Mouse (Mus musculus) layer of hippocampus, adult 8-10 months (tissue): ENCODE results near the gene Dhrs7b. TPM values are rescaled to one million over a fixed set of nuclear protein-coding genes. Genes with fewer than 3 reads are reported as not detected.
"Not testable (repeated sequence)": the region's sequence is repeated elsewhere in the genome, so short reads cannot be mapped to it uniquely, and the experiment has no call there.

Experiments used
- DNase-seq, 2 experiments: peaks; one replicate each; pipeline ENCODE4 v3.0.0; 2022; ENCODE audit warnings: low spot score in 2 of 2
- total RNA-seq, 4 experiments: library from RNA; stranded (reverse); gene quantifications; 2 replicates each; pipeline ENCODE4 v1.2.4; 2022

The Dhrs7b gene
- total RNA-seq, result 10 to 100 TPM; 26.3 to 27.9 (median 27.4) TPM

DNA sequence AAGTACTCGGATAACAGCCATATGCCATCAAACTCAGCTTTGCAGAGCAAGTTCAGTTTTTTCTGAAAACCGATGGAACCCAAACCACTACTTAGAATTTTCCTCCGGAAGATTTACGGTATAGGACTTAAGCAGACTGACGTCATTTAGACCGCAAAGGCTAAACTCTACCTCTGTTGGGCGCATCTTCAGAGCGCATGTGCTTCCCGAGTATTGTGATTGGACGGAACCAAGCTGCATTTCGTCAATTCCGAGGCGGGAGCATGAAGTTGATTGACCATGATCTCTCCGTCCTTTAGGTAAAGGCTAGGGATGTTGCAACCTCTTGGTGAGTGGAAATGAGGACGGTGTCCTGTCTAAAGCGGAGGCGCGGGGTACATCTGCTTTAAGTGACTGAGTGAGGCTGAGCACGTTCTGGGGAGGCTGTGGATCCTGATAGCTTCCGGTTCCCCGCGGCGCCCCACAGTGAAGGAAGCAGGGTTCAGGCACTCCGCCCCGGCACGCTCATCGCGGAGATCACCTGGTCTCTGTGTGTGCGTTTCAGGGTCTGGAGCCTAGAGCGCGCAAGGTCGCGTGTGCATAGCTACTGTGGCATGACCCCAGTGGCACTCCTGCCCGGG is at the start of gene Dhrs7b:
Gene Dhrs7b (plus strand): TSS at position 199 of the 620 bp plus-strand sequence.
- peak; percentile 90 to 91 for DNase-seq

DNA sequence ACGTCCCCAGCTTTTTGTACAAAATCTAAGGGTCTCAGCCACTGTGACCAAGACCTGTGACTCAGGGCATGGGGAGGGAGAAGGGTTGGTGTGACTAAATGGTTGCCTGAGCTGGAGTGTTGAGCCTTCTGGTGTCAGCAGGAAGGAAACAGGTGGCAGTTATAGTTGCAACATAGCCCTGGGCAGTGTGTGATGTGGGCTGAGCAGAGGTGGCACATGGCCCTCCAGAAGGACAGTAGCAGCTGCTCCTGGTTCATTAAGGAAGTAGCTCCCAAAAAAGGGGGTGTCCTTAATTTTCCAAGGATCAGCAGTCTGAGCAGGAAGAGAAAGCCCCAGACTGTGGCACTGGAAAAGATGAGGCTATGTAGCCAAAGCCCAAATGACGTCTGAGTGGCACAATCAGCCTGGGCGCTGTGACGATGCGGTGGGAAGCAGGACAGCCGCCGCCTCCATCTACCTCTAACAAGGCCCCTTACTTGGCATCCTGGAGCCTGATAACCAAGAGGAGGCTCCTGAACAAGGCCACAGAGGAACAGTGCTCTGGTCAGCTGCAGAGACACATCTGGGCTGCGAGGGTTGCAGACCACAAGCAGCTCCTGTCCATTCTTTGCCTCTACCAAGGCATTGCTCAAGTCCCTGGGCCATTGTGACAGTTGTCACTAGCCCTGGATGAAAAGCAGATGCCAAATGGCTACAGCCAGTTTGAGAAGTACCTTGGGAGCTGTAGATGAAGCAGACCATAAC is 46.1 kb upstream of the Dhrs7b start:
- no peak for DNase-seq

DNA sequence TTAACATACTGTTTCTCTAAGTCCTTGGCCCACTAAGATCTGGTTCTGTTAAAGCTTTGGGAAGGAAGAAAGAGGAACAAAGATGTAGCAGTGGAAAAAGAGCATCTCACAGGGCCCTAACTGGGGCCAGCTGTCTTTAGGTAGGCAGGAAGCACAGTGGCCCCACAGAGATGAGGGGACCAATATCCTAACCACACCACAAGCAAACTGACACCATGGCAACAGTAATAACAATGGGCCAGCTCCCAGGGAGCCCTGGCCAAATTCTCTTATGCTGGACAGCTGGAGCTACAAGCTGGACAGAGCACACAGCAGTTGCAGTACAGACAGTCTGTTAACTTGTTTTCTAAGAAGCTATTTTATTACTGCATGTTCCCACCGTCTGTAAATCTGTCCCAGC is 42.8 kb upstream of the Dhrs7b start:
- DNase-seq, result peak in 1 of 2 experiments; percentile 20

DNA sequence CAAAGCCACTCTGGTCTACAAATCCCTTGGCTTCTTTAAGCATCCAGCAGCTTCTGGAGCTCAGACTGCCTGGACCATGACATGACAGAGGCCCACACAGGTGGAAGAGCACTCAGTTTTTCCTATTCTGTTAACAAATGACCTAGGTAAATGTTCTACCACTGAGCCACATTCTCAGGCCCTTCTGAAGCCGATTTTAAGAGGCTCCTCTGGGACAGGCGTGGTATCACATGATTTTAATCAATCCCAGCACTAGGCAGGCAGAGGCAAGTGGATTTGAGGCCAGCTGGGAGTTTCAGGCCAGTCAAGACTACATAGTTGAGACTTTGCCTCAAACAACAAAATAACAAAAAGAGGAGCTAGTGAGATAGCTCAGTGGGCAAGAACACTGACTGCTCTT is 40.0 kb upstream of the Dhrs7b start:
- DNase-seq, result no peak

DNA sequence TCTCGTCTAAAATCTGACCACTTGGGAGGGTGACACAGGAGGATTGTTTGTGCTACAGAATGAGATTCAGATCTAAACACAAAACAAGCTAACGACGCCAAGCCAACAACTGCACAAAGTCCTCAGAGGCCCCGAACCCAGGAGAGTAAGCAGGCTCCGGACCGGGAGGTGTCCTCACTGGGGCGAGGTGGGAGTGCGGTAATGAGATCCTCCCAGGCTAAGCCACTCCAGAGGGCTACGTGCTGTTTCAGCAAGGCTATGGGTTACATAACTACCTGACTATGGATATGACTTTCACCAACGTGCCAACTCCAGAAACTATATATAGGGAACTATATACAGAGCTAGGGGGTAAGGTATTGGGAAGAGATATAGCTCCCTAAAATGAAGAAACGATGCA is 34.1 kb upstream of the Dhrs7b start:
- DNase-seq, result no peak

DNA sequence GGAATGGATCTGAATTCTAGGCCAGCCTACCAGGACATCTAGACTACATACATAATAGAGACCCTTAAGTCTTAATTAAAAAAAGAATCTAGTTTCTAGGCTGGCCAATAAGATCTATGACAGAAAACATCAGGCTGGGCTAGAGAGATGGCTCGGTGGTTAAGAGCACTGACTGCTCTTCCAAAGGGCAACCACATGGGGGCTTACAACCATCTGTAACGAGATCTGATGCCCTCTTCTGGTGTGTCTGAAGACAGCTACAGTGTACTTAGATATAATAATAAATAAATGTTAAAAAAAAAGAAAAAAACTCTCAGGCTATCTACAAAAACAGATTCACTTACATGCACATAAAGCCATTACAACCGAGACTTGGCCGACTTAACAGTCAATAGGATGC is 30.5 kb upstream of the Dhrs7b start:
- DNase-seq, result no peak

DNA sequence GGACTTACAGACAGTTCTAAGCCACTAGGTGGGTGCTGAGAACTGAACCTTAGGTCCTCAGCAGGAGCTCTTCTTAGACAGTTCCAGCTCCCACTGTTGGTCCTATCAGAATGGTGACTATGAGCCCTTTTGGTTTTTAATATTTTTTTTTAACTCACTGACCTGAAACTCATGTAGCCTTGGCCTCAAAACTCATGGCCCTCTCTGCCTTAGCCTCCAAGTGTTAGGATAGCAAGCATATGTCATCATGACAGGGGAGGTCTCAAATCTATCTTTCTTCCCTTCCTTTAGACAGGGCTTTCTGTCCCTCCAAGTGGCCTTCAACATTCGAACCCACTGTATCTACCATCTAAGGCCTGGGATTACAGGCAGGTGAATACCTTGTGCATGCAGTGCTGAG is 29.5 kb upstream of the Dhrs7b start:
- no peak for DNase-seq

DNA sequence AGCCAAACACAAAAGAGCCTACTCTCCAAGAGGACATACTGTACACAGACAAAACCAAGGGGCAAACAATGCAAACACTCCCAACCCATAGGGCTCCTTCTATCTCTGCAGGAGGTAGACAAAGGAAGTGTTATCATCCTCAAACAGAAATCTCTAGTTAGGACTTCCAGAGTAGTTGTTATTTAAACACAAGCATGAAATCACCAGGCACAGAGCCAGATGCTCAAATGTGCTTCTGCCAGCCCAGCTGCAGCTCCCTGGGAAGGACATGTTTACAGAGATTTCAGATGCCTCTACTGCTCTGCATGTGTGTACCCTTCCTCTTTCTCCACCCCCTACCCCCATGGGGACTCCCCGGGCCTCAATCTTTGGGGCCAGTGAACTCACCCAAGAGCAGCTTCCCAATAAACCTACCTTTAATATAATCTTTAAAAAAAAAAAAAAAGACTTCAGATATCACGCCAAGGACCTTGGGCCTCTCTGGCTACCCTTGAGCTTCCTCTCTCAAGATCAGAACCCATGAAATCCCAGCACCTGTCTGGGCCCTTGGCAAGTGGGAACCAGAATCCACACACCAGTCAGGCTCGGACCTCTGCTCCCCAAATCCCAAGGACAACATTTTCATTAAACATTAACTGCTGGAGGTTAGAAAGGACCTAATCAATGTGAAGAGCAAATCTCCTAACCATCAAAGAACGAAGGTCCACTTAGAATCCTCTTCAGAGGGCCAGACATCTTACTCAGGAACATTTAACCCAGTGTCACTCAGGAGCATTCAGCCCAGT is 22.0 kb upstream of the Dhrs7b start:
- peak; percentile 42 to 64 for DNase-seq

DNA sequence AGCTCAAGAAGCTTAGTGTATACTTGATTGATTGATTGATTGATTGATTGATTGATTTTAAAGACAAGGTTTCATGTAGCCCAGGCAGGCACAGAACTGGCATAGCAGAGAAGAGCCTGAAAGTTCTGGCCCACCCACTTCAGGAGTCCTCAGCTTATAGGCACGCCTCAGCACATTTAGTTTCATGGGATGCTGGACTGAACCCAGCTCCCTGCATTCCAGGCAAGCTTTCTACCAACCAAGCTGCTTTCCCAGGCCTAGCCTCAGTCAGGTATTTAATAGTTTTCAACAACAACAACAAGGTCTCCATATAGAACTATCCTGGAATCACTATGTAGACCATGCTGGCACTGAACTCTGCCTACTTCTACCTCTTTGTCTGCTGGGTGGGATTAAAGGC is 20.9 kb upstream of the Dhrs7b start:
- DNase-seq, result no peak

DNA sequence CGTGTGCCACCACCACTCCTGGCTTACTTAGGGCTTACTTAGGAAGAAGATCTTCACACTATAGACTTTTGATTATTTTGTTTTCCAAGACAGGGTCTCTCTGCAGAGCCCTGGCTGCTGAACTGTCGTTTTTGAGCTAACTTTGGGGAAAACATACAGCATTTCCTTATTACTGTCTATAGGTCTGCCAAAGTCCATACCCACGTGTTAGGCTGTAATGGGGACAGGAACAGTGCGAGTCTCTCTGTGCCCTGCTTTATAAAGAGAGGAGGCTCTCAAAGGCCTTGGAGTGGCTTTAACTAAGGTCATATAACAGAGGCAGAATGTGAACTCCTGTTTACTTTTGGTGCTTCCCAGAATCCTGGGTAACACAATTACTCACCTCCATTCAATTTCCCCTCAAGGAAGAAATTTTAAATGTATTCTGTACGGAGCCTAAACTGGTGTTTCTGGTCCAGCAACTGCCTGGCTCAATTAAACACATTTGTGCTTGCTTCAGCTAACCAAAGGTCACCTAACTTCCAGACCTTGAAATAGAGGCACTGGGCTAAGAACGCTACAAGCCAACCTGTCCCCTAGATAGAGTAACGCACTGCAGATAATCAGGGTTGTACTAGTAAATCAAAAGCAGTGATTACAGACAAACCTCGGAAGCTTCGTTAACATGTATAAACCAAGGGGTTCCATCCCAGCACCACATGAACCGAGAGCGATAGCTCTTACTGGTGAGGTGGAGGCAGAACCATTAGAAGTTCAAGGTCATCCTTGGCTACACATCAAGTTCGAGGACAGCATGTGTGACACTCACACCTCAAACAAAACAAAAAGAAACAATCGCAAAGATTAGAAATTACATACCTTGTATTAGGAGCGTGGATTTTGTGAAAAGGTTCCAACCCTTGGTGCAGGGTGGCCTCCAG is 20.1 kb upstream of the Dhrs7b start:
- DNase-seq, result no peak

DNA sequence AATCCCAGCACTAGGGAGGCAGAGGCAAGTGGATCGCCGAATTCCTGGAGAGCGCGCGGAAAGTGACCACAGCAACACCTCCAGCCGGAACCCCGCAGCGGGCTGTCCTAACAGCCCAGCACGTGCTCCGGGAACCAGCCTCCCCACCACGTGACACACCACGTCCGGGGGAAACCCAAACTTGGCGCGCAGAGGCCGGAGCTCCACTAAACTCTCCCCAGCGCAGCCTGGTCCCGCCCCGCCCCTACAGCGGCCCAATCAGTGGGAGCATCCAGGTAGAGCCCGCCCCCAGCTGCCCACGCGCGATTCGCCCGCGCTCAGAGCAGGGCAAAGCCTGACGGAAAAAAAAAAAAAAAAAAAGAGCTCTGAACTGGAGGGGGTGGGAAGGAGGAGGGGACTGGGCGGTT is 19.4 kb upstream of the Dhrs7b start:
- peak; percentile 87 to 88 for DNase-seq

DNA sequence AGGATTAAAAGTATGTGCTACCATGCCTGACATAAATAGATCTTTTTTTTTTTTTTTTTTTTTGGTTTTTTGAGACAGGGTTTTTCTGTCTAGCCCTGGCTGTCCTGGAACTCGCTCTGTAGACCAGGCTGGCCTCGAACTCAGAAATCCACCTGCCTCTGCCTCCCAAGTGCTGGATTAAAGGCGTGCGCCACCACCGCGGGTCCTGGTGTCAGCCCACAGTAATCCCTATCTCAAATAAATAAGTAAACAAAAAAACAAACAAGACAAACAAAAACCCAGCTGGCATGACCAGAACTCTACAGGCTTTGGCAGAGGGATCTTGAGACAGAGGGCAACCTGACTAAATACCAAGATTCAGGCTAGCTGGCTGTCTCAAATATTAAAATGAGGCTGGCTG is 18.8 kb upstream of the Dhrs7b start, which contains the start of gene Shmt1:
Gene Shmt1 (minus strand): TSS at position 101 of the 400 bp plus-strand sequence.
- DNase-seq, result not testable (repeated sequence)

DNA sequence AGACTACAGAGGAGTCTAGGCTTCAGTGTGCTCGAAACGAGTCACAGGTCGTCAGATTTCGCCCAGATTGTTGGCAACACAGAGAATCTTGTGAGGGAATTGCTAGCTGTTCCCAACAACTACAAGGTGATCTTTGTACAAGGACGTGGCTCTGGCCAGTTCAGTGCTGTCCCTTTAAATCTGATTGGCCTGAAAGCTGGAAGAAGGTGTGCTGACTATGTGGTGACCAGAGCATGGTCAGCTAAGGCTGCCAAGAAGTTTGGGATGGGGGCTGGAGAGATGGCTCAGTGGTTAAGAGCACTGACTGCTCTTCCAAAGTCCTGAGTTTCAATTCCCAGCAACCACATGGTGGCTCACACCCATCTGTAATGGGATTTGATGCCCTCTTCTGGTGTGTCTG is 14.0 kb upstream of the Dhrs7b start:
- no peak for DNase-seq

DNA sequence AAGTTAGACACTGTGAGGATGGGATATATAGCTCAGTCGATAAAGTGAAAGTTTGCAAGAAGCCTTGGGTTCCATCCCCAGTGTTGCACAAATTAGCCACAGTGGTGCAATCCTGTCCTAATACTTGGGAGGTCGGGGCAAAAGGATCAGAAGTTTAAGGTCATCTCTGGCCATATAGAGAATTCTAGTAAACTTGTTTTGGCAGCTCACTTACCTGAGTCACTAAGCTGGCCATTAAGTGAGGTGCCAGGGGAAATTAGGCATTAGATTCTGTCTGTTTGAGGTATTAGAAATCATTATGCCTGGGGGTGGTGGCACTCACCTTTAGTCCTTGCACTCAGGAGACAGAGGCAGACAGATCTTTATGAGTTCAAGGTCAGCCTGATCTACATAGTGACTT is 6.7 kb upstream of the Dhrs7b start:
- DNase-seq, result no peak

DNA sequence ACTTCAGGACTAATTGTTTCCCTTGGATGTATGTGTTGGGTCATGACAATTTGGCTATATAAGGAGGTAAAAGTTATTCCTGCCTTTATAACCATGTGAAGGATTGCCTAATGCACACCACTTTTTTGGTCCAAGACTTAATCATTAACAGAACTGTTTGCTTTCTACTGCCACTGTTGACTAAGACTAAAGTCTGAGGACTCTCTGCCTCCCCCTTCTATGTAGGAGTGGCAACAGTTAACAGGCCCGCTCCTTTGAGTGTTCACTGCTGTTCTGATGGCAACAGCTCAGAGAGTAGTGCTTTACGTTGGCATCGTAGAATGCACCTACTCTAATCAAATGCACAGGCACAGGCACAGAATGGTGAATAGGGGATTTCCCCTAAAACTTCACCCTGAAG is 5.2 kb upstream of the Dhrs7b start:
- DNase-seq, result no peak

DNA sequence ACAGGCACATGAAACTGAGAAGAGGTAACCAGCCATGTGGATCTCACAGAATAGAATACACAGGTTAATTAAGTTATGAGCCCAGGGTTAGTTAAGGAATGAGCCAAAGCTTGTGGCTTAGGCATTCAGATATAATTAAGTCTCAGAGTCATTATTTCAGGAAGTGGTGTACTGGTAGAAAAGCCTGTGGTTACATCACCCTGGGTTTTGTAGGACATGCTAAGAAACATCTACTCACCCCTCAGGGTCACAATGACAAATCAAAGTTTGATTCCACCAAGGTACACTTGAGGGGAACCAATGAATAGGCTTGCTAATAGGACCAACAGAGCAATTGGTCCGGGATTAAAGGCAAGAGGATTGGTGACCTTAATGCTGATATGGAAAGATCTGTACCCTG is 3.7 kb upstream of the Dhrs7b start:
- no peak for DNase-seq

DNA sequence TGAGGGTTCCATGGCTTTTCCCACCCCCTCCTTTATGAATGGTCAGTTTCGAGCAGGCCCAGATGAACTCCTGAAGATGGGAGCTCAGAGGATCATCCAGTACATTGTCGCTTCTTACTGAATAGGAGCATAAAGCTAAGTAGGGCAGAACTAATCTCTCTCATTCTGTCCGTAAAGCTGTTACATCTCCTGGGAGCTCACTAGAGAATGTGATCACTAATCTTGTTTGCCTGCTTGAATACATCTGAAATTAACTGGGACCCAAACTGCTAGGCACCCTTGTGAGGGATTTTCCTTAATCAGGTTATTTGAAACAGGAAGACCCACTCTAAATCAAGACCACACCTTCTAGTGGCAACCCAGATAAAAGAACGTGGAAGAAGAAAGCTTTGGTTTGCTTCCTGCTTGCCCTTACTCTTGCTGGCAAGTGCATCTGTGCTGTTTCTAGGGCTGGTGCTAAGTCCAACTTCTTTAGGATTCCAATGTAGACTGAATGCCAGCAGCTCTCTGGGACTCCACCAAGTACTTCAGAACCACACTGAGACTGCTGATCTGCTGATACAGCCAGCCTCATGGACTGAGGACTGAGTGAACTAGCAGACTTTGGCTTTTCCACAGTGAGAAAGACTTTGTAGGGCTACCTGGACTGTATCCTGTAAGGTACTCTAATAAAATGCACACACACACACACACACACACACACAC is 3.0 kb upstream of the Dhrs7b start:
- no peak for DNase-seq

DNA sequence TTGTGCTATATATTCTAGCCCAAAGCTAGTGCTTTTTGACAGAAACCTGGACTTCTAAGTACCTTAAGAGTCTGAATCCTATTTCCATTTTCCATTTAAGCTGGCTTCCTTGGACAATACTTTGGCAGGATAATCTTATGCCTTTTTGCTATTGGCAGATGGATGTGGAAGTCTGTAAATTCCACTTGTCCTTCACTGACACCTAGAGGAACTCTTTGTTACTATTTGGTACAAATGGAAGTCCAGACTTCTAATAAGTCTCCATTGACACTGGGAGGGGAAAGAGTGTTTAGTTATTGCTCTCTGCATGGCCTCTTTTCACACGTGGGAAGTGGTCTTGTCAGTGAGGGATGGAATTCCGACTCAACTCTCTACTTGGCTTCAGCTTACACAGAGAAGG is 1.5 kb upstream of the Dhrs7b start:
- DNase-seq, result no peak

DNA sequence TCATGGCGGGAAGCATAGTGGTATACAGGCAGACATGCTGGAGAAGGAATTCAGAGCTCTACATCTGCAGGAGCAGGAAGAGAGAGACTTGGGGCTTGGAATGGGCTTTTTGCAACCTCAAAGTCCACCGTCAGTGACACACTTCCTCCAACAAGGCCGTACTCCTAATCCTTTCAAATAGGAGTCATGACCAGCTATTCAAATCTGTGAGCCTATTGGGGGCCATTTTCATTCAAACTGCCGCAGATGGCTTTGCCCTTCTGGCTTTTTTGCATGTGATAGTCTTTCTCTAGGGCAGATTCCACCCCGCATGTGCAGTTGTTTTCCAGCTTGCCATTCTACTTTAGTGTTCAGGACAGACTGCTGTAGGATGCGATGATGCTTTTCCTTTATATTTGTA is 6.5 kb downstream of the Dhrs7b start:
- DNase-seq, result no peak

DNA sequence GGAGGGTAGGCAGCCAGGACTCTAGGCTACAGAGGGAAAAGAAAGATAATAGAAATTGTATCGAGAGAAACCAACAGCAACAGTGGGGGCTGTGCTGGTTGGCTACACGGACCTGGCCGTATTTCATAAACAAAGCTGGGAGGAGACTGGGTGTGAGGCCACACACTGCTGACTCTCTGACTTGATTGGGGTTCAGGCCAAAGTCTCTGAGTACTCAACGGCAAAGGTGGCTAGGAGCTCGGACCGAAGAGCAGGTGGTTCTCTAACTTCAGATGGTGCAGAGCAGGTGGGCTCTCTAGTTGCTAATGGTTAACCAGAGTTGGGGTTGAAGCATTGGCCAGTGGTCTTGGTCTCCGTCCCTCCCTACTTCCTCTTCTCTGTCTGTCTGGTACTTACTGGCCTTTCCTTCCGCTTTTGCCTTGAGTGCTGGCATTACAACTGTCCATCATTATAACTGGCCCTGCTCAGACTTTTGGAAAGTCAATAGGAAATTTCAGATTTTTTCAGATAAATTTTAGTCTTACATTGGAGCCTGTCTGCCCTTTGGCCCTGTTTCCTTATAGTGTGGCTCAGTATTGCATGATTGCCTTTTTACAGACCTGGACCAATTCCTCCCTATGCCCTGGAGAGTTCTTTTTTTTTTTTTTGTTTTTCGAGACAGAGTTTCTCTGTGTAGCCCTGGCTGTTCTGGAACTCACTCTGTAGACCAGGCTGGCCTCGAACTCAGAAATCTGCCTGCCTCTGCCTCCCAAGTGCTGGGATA is 7.4 kb downstream of the Dhrs7b start:
- no peak for DNase-seq
